Mouse (Mus musculus) midbrain, embryonic 15.5 days (tissue): ENCODE results near the gene Rprd2. TPM values are rescaled to one million over a fixed set of nuclear protein-coding genes. Genes with fewer than 3 reads are reported as not detected.

ENCODE experiments used
- ATAC-seq: fragments of 200-750 bp; cut with Nextera tagmentation; replicated peaks from 2 replicates; pipeline ENCODE4 v1.8.0; 2017; ENCODE audit warnings: moderate TSS enrichment
- H3K27ac ChIP-seq: fragments of 300-500 bp; sonication (generic); 2 replicates; pipeline ENCODE4 v1.5.1; 2015; ENCODE audit warnings: mild to moderate bottlenecking, inconsistent platforms
- H3K27me3 ChIP-seq: fragments of 300-500 bp; sonication (generic); replicated peaks from 2 replicates; pipeline ENCODE4 v1.6.1; 2015; ENCODE audit warnings: inconsistent platforms
- H3K36me3 ChIP-seq: fragments of 300-500 bp; sonication (generic); replicated peaks from 2 replicates; pipeline ENCODE4 v1.6.1; 2015; ENCODE audit warnings: inconsistent platforms
- H3K4me1 ChIP-seq: fragments of 300-500 bp; sonication (generic); 2 replicates; pipeline ENCODE4 v1.6.1; 2015; ENCODE audit warnings: inconsistent platforms
- H3K4me2 ChIP-seq: fragments of 300-500 bp; sonication (generic); 2 replicates; pipeline ENCODE4 v1.6.1; 2015; ENCODE audit warnings: inconsistent platforms, mild to moderate bottlenecking, moderate library complexity
- H3K4me3 ChIP-seq: fragments of 300-500 bp; sonication (generic); 2 replicates; pipeline ENCODE4 v1.5.1; 2015; ENCODE audit warnings: mild to moderate bottlenecking, inconsistent platforms
- H3K9ac ChIP-seq: fragments of 300-500 bp; sonication (generic); 2 replicates; pipeline ENCODE4 v1.6.1; 2015; ENCODE audit warnings: mild to moderate bottlenecking, inconsistent platforms
- H3K9me3 ChIP-seq: fragments of 300-500 bp; sonication (generic); 2 replicates; pipeline ENCODE4 v1.6.1; 2016; ENCODE audit warnings: inconsistent platforms
- WGBS: fragments of 180-500 bp; shearing (Covaris S2); methylation state at CpG from one replicate; pipeline ENCODE4 v1.1.7; 2015; ENCODE audit warnings: mixed read lengths; 5-methylcytosine and 5-hydroxymethylcytosine counted together
- polyA plus RNA-seq: library from polyadenylated mRNA; unstranded; fragments of >200 nt; fragmentation: Nextera tagmentation; extraction: Ambion mirVana; gene quantifications from 2 replicates; pipeline ENCODE4 v1.2.1, GENCODE M21; 2015

The Rprd2 gene
- polyA plus RNA-seq, 1 experiment from 2014 or later, result 25.2 TPM

DNA sequence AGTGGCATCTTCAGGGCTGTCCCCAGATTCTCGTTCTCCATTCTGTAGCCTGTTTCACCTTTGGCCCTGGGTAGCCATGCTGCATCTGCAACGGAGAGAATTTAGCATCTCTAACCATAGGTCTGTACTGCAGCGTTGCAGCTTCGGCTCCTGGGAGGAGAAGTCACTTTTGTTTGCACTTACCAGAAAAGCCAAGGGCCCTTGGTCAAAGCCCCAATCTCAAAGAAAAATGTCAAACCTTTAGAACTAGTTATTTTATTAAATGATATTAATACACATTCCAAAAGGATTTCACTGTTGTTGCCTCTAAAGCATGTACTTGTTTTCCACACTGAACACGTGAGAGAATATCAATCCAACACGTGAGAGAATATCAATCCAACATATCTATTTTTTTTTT lies 58.6 kb downstream of the Rprd2 start, which contains the start of gene Tars2:
TSS of gene Tars2 (minus strand) at position 101 of the 400 bp plus-strand sequence.
- Histone ChIP-seq H3K27me3 (no peaks in the 10 kb centered on the region), H3K9me3 (no peaks in the 10 kb centered on the region), H3K9ac (no peak within 1 kb of the TSS), H3K4me3 (no peak within 1 kb of the TSS), H3K4me1 (no peaks in the 10 kb centered on the region), H3K4me2 (no peak within 1 kb of the TSS), H3K27ac (no peak within 1 kb of the TSS), H3K36me3 (peaks cover 15% of the 10 kb centered on the region)
- WGBS, result 89% methylated on average over 6 of the region's 6 CpGs
- no peak for ATAC-seq

DNA sequence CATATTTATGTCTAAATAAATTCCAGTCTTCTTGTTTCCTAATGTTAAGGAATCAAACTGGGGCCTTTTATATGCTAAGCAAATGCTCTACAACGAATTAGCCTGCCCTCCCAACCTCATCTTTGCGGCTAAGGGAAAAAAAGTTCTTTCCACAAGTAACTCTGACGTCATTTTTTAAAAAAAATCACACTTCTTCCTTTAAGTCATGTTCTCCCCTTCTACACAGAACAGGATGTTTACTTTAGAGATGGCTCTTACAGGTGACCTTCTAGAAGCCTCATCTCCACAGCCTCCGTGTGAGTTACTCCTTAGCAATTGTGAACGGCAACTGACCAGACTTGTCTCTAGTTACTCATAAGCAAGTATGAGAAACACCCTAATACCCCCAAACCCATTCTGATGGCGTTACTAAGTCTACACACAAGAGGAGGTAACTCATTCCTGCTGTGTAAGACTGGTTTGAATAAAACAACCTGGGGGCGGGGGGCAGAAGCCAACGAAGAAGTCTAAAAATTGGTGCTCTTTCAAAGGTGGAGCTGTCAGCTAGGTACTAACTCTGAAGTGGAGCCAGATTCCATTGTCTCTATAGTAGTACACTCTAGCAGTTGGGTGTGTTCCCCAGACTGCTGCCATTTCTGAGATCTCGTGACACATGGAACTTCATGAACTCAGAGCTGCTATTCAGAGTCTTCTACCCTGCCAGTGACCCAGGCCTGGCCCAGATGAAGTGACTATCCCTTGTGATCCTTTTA lies 60.0 kb downstream of the Rprd2 start:
- Histone ChIP-seq H3K4me1 (peaks cover 6% of the 10 kb centered on the region), H3K9ac (no peak overlapping the region), H3K27ac (no peak overlapping the region), H3K4me2 (no peak overlapping the region), H3K27me3 (no peaks in the 10 kb centered on the region), H3K4me3 (no peak overlapping the region), H3K9me3 (no peaks in the 10 kb centered on the region), H3K36me3 (peaks cover 2% of the 10 kb centered on the region; the same call in 1 of the 2 replicates)
- 54% methylated on average over 9 of the region's 9 CpGs for WGBS
- ATAC-seq, result no peak

DNA sequence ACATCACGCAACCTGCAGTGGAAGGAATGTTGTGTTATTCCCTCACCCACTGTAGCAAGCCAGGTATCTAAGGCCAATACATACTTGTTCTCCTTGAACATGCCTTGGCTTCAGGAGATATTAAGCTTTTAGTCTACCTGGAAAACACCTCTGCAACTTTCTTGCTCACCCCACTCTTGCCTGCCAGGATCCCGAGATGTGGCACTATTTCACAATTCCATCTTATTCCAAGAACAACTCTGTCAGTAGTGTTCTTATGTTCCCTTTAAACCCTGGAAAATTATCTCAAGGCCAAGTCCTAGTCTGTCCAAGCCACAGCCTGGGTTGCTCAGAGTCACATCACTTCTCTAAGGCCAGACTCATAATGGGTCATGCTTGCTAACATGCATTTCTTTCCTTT lies 61.9 kb downstream of the Rprd2 start:
- no peak for ATAC-seq
- no peaks in the 10 kb centered on the region for H3K36me3 ChIP-seq

DNA sequence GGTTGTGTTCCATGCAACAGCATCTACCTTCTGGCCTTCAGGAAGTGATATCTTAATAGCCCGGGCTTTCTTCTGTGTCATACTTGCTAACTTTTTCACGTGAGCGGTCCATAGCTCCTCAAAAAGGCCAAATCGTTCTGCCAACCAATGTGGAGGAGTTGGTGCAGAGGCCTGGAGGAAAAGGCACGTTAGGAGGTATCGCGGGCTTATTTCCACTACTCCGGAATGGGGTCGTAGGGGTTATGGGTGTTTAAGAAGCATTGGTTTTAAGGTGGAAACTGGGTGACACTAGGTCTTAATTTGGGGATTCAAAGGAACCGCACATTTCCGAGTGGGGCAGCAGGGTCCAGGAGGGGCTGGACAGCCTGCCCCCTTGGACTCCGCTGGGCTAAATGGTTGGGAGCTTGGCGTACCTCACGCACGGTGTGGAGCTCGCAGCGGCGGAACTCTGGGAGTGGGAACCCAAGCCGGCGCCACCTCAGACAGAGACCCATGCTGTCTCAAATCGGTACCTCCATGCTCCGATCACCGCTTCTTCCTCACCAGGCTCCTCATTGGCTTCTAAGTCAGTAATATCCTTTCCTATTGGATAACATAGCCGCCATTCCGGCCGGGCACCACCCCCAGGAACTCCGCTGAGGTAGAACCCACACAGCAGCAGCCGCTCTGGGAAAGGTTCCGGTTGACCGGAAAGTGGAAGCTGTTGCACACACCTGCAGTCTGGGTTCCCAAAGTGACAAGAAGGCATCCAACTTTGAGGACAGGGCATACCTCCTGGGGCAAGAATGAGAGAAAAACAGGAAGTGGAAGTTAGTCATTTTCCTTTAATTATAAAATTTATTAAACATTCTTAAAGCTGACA lies 64.1 kb downstream of the Rprd2 start:
- peak overlapping the region; percentile 80 for H3K27ac ChIP-seq
- H3K4me3 ChIP-seq, result peak overlapping the region; percentile 98
- 1% methylated on average over 30 of the region's 30 CpGs for WGBS
- H3K9me3 ChIP-seq, result no peaks in the 10 kb centered on the region
- H3K27me3 ChIP-seq, result no peaks in the 10 kb centered on the region
- peak; percentile 100 for ATAC-seq
- peak overlapping the region; percentile 90 for H3K9ac ChIP-seq
- H3K4me2 ChIP-seq, result peak overlapping the region; percentile 61
- H3K36me3 ChIP-seq, result peaks cover 6% of the 10 kb centered on the region; the same call in 1 of the 2 replicates
- peaks cover 7% of the 10 kb centered on the region for H3K4me1 ChIP-seq

More for the DNA sequence above, 61.9 kb downstream of the Rprd2 start:
- no peak overlapping the region for H3K4me3 ChIP-seq
- no peak overlapping the region for H3K27ac ChIP-seq
- H3K4me1 ChIP-seq, result peaks cover 7% of the 10 kb centered on the region
- 93% methylated on average over 2 of the region's 2 CpGs for WGBS
- no peak overlapping the region for H3K4me2 ChIP-seq
- no peaks in the 10 kb centered on the region for H3K9me3 ChIP-seq
- no peaks in the 10 kb centered on the region for H3K27me3 ChIP-seq
- H3K9ac ChIP-seq, result no peak overlapping the region

DNA sequence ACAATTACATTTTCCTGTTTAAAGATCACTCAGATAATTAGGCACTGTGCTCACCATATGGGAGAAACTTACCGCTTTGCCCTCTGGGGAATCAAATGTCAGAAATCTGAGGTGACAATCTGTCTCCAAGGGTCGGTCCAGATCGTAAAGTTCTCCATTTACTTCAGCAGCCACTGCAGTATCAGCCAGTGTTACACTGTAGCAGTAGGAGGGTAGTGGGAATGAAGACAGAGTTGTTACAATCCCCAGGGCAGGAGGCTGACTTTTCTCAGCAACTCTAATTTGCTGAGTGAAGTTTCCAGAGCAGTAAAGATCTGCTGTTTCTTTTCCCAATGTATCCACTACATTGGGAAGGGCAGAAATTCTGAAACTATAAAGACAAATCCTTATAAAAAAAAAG lies 65.7 kb downstream of the Rprd2 start:
- Histone ChIP-seq H3K27ac (no peak overlapping the region), H3K4me1 (peaks cover 7% of the 10 kb centered on the region), H3K4me2 (no peak overlapping the region), H3K27me3 (no peaks in the 10 kb centered on the region), H3K4me3 (no peak overlapping the region), H3K9me3 (no peaks in the 10 kb centered on the region), H3K9ac (no peak overlapping the region), H3K36me3 (peaks cover 16% of the 10 kb centered on the region; the same call in 1 of the 2 replicates)
- WGBS, result 94% methylated on average over 3 of the region's 3 CpGs
- ATAC-seq, result no peak

DNA sequence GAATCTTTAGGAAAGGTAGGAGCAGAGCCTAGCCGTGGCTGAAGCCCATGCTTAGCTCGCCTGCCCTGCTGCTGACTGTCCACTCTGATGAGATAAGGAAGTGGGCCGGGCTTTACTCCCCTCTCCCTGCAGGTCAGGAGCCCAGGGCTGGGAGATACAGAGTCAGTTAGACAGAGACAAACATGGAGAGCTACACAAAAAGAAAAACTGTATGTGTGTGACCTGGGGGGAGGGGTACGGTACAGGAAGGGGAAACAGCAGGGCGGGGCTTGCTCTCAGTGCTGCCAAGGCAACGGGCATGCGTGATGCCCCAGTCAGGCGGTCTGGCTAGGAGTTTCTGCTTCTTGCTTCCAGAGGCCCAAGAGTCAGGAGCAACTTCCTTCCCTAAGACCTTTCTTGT lies 78.3 kb downstream of the Rprd2 start:
- no peak overlapping the region for H3K27ac ChIP-seq
- H3K4me1 ChIP-seq, result no peaks in the 10 kb centered on the region
- no peak for ATAC-seq
- H3K9ac ChIP-seq, result no peak overlapping the region
- no peak overlapping the region for H3K4me2 ChIP-seq
- H3K9me3 ChIP-seq, result no peaks in the 10 kb centered on the region
- no peaks in the 10 kb centered on the region for H3K27me3 ChIP-seq
- 78% methylated on average over 8 of the region's 8 CpGs for WGBS
- H3K4me3 ChIP-seq, result no peak overlapping the region
- H3K36me3 ChIP-seq, result peaks cover 40% of the 10 kb centered on the region

DNA sequence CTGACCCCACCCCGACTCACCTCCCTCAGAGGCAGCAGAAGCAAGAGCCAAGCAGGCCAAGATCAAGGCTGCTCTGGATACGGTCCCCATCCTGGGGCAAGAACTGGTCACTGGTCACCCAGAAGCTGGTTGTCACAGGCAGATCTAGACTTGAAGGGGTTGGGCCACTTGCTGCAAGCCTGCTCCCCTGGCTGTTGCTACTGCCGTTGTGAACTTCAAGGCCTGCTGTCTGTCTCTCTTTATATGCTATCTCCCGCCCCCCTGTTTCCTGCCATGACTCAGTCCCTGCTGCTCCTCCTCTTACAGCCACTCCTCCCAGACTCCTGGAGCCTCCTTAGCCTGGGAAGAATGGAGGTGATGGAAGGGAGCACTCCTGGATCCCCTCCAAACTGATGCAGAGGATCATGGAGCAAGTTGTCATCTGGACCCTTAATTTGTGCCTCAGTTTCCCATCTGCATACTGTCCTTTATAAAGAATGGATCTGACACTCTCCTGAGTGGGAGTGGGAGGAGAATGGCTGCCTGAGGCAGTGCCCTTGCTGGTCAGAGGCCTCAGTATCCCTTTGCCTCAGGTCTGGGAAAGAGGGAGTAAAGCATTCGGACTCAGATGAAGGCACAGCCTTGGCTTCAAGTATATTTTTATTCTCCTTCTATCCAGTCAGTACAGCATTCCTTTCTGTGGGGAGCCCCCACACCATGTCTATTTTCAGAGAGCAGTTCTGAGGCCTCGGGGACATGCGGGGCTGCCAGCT lies 79.1 kb downstream of the Rprd2 start, which contains the start of gene Ecm1:
TSS of gene Ecm1 (minus strand) at position 217 of the 752 bp plus-strand sequence.
- H3K27me3 ChIP-seq, result no peaks in the 10 kb centered on the region
- H3K27ac ChIP-seq, result no peak within 1 kb of the TSS
- 81% methylated on average over 7 of the region's 7 CpGs for WGBS
- H3K36me3 ChIP-seq, result peaks cover 32% of the 10 kb centered on the region
- no peak for ATAC-seq
- no peak within 1 kb of the TSS for H3K4me3 ChIP-seq
- H3K9me3 ChIP-seq, result no peaks in the 10 kb centered on the region
- H3K4me1 ChIP-seq, result no peaks in the 10 kb centered on the region
- no peak within 1 kb of the TSS for H3K4me2 ChIP-seq
- H3K9ac ChIP-seq, result no peak within 1 kb of the TSS

DNA sequence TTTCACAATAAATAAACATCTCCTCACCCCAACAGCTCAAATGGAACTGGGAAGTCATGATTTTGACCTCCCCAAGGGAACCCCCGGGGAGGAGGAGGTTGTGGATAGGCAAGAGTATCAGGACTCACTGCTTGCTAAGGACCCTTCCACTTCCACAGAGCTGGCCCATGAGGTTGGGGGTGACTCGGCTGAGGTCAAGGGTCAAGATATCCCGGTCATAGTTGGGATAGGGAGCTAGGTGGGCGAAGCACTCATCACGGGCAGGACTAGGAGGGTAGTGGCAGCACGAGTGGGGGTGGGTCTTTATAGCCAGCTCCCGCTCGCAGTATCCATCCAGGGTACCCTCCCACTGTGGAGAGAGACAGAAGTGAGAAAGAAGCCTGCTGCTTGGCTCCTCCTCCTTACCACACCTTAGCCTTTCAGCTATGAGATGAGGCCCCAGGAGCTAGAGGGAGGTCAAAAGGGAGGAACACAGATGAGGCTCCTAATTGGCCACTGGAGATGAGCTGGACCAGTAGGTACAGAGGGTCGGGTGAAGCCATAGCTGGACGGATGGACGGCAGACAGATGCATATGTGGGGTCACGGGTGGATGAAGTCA lies 83.5 kb downstream of the Rprd2 start:
- Histone ChIP-seq H3K4me3 (no peak overlapping the region), H3K9me3 (no peaks in the 10 kb centered on the region), H3K36me3 (peaks cover 3% of the 10 kb centered on the region; the same call in 1 of the 2 replicates), H3K9ac (no peak overlapping the region), H3K4me2 (no peak overlapping the region), H3K4me1 (no peaks in the 10 kb centered on the region), H3K27me3 (no peaks in the 10 kb centered on the region), H3K27ac (no peak overlapping the region)
- WGBS, result 88% methylated on average over 12 of the region's 12 CpGs
- no peak for ATAC-seq

DNA sequence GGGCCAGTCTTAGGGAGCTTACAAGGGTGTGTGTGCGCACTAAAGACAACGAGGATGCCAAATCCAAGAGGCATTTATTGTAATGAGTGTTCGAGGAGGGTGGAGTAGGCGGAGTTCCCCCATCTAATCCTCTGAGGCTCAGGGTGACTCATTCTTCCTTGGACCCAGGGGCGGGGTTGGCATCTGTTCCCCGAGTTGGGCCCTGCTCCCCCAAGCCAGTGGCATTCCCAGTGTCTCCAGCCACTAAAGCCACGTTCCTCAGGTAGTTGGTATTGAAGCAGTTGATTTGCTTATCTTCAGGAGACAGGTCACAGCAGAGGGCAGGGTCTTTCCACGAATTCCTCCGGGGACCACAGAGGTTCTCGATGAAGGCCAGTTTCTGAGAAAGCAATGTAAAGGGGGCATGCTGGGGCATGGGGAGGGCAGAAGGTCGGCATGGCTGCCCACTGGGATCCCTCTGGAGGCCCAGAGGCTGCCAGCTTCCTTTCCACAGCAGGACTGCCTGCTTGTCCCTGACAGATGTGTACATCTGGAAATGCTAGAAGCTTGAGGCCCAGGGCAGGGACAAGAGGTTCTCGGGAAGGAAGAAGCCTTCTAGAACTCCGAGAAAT lies 84.5 kb downstream of the Rprd2 start:
- no peak overlapping the region for H3K27ac ChIP-seq
- peaks cover 3% of the 10 kb centered on the region; the same call in 1 of the 2 replicates for H3K36me3 ChIP-seq
- 77% methylated on average over 13 of the region's 13 CpGs for WGBS
- no peak for ATAC-seq
- H3K9me3 ChIP-seq, result no peaks in the 10 kb centered on the region
- H3K4me3 ChIP-seq, result no peak overlapping the region
- H3K4me2 ChIP-seq, result no peak overlapping the region
- H3K4me1 ChIP-seq, result no peaks in the 10 kb centered on the region
- no peaks in the 10 kb centered on the region for H3K27me3 ChIP-seq
- H3K9ac ChIP-seq, result no peak overlapping the region

DNA sequence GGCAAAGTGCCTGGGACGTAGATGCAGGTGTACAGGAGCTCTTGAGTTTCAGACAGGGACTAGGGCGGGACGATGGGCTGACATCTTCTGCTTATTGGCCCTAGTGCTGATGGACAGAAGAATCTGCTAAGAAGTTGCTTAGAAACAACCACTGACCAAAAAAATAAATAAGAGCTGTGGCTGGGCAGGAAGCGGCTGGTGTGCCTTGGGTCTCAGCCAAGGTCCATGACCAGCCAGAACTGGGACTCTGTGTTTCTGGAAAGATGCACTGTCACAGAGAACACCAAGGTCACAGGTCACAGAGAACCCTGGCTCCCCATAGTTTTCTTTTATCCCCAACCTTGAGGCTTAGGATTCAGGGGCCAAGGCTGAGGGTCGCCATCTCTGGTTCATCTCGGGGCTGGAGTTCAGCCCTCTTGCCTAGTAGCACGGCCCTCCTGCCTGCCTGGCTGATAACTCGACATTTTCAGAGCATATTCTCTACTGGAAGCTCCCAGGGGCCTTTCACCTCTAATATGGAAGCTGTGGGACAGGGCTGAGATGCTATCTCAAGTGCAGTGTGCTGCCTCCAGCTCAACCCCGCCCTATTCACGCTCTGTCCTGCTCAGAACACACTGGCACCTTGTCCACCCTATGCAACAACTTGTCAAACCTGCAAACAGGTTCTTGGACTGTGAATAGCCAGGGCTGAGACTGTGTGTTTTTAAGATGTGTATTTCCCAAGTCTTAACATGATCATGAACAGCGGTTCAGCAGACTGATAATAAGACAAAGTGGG lies 85.7 kb downstream of the Rprd2 start:
- no peak overlapping the region for H3K9ac ChIP-seq
- 83% methylated on average over 11 of the region's 11 CpGs for WGBS
- no peak overlapping the region for H3K4me3 ChIP-seq
- H3K4me2 ChIP-seq, result no peak overlapping the region
- no peaks in the 10 kb centered on the region for H3K9me3 ChIP-seq
- H3K27ac ChIP-seq, result no peak overlapping the region
- no peak for ATAC-seq
- no peaks in the 10 kb centered on the region for H3K4me1 ChIP-seq
- H3K36me3 ChIP-seq, result peaks cover 3% of the 10 kb centered on the region; the same call in 1 of the 2 replicates
- no peaks in the 10 kb centered on the region for H3K27me3 ChIP-seq

DNA sequence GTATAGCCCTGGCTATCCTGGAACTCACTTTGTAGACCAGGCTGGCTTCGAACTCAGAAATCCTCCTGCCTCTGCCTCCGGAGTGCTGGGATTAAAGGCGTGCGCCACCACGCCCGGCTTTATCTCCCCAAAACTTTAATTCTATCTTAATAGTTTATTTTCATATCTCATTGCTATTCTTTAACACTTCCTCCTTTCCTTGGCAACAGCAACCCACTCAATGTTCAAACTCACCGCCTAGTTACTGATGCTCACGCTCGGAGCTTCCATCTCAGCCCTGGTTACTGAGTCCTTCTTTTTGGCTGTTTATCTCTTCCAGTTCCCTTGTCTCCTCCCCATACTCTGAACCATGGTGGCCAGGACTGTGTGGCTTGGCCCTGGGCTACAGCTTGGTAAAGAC lies 86.4 kb downstream of the Rprd2 start:
- no peaks in the 10 kb centered on the region for H3K9me3 ChIP-seq
- no peak overlapping the region for H3K4me3 ChIP-seq
- no peak for ATAC-seq
- H3K4me1 ChIP-seq, result no peaks in the 10 kb centered on the region
- no peak overlapping the region for H3K27ac ChIP-seq
- H3K4me2 ChIP-seq, result no peak overlapping the region
- WGBS, result 95% methylated on average over 9 of the region's 9 CpGs
- H3K9ac ChIP-seq, result no peak overlapping the region
- no peaks in the 10 kb centered on the region for H3K27me3 ChIP-seq
- H3K36me3 ChIP-seq, result peaks cover 3% of the 10 kb centered on the region; the same call in 1 of the 2 replicates
